Mouse (Mus musculus) T-helper 2 cell (primary cell): ENCODE data around the gene Pitpnm3.
"Not testable (repeated sequence)": the region's sequence is repeated elsewhere in the genome, so short reads cannot be mapped to it uniquely, and the experiment has no call there.

Experiments
- in situ Hi-C: fragments of 300-600 bp; cut with MboI, MseI; formaldehyde crosslinking; loops from one replicate; pipeline ENCODE4 v1.15.1; 2025; ENCODE audit warnings: high pct_unique_total_duplicates

The Pitpnm3 gene

DNA sequence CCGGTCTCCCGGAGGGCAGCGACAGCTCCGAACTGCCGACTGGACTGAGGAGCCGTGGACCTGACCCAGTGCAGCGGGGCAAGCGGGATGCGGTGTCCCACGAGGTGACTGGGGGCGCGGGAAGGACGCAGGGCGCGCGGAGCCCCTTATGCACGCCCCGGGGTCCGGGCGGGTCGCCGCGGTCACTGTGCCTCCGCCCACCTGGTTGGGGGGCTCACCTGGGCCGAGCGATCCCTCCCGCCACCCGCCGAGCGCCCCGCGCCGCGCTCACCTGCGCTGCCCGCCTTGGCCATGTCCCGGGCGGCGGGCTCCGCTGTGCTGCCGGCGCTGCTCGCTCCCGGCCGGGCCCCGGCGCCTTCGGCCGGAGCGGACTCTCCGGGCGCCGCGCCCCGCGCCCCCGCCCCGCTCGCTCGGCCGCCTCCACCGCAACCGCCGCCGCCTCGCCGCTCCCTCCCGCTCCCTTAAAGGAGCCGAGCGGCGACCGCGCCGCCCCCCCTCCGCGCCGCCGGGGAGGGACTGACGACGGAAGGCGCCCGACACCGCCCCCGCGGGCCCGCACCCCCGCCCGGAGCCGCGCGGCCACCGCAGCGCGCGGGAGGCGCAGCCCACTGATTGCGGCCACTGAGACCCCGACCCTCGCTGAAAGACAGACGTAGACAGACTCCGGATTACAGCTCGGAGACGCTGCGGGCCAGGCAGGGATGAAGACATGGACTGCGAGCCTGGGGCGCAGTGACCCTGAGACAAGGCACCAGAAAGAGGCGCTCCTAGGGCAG, at the start of gene Pitpnm3:
Pitpnm3 (minus strand) TSS at position 396 of the 776 bp plus-strand sequence.
- in situ Hi-C loops: no loop called here

DNA sequence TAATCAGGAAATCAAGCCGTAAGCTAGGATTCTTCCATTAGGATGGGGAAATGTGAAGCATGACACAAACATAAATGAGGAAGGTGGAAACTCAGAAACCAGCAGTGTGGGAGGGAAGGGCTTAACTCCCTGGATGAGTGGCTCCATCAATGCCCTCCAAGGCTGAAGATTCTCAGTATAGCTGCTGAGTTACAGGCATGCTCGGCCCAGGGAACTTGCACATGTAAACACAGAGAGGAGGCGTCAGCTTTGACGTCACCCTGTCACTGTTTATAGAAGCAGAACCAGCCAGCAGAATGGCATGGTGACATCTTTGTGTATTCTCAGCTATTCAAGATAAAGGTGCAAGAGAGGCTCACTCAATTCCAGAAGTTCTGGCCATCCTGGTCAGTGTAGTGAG, 48.7 kb upstream of the Pitpnm3 start:
- in situ Hi-C loops: no loop called here

DNA sequence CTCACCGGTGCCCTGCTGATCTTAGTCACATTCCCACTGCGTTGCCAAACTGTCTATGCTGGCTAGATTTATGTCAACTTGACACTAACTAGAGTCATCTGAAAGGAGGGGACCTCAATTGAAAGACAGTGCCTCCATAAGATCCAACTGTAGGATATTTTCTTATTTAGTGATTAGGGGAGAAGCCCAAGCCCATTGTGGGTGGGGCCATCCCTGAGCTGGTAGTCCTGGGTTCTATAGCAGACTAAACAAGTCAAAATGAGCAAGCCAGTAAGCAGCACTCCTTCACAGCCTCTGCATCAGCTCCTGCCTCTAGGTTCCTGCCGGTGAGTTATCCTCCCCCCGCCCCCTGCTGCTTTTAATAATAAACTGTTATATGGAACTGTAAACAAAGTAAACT, 45.6 kb upstream of the Pitpnm3 start:
- in situ Hi-C loops: no loop called here

DNA sequence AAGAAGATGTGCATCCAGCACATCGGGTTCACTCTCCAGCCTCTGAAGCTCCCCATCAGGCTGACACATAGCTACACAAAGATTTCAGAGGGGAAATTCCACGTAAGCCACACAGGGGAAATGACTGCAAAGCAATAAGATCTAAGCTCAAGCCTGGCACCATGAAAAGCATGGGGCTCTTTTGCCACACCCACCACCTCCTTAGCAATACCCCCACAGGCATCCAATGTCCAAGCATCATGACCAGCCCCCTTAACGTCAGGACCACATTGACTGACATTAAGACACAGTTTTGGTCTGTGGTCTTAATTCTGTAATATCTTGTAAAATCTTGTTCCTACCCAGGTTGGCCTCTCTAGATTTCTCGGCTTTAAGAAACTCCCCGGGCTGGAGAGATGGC, 45.0 kb upstream of the Pitpnm3 start:
- in situ Hi-C loops: no loop called here

DNA sequence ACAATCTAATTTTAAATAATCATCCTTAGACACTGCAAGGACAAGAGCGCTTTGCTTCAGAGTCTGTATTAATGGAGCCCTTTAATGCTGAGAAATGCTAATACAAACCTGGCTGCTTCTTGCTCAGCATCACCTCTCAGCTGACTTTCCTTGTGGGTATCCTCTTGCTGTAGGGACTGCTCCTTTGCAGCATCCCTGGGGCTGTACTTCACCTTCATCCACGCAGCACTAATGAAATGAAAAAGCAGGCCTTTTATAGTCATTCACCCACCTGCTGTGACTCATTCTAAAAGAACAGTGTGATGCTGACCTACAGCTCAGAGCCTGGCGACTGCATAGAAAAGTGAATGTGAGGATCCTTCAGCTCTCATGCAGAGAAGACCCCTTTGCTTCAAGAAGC, 41.0 kb upstream of the Pitpnm3 start:
- in situ Hi-C loops: no loop called here

DNA sequence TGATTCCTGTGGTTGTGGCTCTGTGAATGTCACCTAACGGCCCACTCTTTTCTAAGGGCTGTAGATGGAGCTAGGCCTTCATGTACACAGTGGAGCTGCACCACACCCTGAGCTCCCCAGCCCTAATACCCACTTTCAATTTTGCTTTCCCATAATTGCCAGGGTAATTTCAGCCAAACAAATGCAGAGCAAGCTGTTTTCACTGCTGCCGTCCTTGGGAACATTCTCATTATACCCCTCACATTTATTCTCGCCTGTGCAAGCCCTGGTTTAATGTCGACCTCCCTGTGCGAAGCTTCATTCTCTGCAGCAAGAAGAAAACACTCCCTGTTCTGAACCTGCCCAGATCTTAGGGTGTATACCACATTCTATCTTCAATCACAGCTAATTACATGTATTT, 40.4 kb upstream of the Pitpnm3 start:
- in situ Hi-C loops: no loop called here

DNA sequence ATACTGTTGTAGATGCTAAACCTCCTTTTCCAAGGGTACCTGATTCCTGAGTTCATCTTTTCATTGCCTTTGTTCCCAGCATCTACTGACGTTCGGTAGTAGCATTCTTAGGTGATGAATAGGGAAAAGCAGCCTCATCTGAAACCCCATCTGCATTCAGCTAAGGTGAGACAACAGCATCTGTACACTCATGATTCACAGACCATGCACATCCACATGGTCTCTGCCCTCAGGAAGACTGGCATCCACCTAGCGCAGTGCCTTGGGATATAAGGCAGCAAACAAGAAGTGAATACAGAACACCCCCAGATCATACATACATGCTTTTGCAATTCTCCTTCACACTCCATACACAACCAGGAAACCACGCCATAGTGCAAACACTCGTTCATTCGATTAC, 39.1 kb upstream of the Pitpnm3 start:
- in situ Hi-C loops: no loop called here

DNA sequence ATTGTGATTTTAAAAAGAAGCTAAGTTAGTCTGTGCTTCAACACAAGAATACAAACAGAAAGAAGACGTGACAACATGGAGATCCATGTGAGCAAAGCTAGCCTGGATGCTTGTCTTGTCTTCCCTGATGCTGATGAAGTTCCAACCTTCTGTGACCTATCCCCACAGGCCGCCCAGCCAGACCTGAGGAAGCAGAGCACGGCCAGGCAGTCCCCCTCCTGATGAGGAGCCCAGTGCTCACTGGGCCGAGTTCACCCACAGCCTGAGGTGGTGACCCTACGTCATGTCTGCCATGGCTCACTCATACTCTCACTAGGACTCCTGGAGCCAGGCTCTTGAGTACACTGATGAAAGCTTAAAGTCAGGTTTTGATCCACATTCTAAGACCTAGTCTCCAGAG, 37.9 kb upstream of the Pitpnm3 start:
- in situ Hi-C loops: no loop called here

DNA sequence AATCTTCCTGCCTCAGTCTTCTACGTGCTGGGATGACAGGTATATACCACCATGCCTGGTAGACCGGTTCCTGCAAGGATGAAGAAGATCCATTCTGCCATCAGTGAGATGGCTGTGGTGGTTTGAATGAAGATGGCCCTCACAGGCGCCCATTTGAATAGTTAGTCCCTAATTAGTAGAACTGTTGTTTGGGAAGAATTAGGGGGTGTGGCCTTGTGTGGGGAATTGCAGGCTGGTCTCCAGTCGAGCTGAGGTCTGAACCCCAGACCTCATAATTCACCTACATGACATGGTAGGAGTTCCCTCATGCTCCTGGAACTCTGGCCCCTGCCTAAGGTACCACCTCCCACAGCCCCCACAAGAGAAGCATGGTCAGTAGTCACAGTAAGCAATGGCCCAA, 36.3 kb upstream of the Pitpnm3 start:
- in situ Hi-C loops: not testable (repeated sequence)

DNA sequence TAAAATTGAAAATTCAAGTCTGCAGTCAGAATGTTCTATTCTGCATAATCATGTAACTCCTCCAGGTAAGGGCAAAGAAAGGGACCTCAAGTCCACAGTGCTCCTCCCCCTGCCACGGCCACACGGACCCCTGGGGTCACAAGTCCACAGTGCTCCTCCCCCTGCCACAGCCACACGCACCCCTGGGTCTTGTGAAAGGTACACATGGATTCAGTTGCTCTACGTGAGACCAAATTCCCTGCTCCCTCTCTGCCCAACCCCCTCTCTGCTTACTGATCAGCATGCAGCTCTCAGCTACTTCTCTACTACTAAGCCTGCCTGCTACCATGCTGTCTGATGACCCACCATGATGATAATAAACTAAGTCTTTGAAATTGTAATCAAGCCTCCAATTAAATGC, 34.3 kb upstream of the Pitpnm3 start:
- in situ Hi-C loops: no loop called here

DNA sequence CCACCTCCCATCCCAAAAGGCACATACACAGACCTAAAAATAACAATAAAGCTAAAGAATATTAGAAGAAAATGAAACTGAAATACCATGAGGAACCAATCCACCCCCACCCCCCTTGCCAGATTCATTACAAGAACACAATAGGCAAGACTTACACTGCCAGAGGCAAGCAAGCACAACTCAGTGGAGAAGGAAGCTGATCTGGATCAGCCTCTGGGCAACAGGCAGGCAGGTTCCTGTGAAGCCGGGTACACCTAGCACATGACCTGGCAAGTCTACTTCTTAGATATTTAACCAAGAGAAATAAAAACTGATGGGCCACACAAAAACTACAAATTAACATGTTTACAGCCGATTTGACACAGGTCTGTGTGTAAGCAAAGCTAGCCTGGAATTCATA, 27.6 kb upstream of the Pitpnm3 start:
- in situ Hi-C loops: no loop called here

DNA sequence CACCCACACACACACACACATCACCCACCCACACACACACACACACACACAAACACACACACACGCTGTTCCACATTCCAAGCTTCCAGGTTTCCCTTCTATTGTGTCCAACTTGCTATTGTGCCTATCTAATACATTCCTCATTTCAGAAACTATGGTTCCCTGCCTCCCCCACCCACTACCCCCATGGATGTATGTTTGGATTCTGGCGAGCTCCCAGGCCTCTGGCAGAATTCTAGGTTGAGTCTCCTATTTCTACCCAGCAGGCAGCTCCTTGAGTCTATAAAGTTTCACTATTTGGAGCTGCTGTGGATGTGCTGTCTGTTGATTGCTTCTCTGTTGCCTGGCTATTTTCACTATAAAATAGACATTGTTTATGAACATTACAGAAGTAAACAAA, 21.0 kb upstream of the Pitpnm3 start:
- in situ Hi-C loops: no loop called here

DNA sequence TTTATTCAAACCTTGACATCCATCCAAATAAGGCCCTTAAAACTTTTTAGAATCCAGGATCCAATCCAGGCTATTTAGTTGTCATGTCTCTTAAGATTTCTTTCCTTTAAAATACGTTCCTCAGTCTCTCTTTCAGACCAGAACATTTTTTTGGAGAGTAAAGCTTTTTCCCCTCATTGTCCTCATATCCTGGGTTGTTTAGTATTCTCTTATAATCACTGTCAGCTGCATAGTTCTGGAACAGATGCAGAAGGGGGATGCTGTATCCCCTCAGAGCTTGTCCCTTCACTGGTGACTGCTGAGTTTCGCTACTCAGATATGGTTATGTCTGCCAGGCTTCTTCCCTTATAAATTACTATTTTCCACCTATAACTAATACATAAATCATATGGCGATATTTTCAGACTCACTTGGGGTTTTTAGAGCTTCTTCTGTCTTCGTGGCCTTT, 20.4 kb upstream of the Pitpnm3 start:
- in situ Hi-C loops: no loop called here

DNA sequence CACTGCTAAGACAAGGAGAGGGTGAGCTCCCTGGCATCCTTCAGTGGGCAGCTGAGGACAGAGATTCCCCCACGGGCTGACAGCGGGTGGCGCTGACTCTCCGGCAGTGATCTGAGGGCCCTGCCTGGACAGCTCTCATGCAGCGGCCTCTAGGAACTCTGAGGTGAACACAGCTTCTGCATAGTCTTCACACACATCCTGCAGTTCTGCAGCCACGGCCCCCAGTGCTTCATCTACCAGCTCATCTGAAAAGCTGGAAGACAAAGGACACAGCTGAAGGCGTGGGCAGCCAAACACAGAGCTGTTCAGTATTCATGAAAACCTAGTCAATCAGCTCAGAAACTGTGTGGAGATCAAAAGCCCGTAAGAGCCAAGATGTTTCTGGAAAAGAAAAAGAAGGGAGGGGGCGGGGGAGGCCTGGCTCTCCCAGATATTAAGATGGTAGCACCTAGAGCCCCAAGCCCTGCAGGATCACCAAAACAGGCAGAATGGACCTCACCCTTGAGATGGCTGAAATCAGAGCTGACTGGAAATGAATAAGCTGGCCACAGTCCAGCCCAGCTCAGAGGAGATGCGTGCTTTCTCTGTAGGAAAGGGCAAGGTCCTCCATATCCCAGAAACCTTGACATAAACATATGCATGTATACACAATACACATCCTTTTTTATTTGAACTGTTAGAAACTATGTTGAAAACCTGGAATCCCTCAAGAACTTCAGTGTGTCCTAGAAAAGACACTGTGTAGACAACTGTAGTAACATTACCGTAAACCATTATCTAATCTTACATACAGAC, 19.8 kb upstream of the Pitpnm3 start:
- in situ Hi-C loops: no loop called here

DNA sequence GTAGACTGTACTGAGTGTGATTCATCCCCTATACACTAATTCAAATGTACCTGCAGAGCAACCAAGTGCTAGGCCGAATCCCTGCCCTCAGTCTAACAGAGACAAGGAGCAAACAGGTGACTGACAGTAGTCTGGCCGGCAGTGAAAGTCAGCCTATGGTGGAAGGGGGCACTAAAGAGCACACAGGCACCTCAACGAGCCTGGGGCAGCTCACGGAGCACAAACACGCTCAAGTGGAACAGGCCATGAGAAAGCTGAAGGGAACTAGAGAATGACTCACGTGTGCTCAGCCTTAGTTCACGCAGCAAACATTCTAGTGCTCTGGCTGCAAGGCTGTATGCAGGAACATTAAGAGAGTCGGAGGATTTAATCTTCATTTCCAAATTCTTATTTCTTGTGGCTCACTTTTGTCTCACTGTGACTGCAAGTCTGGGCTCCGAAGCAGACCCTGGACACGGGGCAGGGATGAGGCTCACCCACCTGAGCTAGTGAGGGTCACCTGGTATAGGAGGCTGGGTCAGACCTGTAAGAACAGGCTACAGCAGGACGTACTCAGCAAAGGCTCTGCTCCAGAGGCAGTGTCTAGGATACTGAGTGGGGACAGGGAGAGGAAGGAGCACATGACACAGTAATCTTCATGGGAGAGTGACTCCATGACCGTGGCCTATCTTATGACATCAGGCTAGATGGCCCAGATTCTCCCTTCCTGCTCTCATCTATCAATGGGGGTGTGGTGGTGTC, 17.7 kb upstream of the Pitpnm3 start:
- in situ Hi-C loops: no loop called here

DNA sequence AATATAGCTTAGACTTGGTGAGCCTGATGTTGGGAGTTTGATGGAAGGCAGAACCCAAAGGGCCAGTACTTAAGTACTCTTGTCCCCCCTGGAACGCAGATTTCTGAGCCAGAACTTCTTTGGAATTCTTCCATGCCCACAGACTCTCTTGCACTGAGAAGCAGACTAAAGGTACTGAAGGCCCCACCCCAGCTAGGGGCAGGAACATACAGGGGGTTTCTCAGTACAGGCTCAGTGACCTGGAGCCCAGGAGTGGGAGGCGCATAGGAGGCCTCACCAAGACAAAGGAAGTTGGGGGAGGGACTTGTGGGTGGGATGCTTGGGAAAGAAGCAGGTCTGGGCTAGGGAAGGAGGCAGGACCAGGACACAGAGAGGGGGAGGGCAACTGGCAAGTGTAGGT, 15.5 kb upstream of the Pitpnm3 start:
- in situ Hi-C loops: no loop called here

DNA sequence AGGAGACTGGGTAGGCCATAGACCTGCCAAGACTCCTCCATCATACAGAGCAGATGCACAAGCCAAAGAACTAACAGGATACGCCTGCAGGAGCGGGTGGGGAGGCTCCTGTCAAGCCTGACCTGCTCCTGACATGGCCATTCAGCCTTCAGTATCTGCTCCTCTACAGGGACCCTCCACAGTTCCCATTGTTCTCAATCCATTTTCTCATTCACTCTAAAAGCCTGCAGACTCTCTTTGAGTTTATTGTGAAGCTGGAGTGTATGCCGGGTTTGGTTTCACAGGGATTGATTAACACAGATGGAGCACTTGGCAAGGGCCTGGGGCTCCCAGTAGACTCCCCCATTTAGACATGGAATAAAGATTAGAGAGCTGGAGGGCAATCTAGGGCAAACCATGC, 12.3 kb upstream of the Pitpnm3 start:
- in situ Hi-C loops: no loop called here

DNA sequence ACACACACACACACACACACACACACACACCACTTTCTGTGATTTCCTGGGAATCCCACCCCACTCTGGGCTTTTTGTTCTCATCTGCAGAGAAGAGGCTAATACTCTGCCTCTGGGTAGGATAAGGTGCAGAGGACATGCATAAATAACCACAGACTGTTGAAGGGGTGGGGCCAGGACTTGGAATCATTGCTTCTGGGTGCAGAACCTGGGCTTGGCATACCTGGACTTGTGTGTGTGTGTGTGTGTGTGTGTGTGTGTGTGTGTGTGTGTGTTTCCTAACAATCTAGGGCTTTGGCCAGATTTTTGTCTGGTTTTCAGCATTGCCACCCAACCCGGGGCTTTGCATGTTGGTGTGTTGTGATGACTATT, 10.3 kb upstream of the Pitpnm3 start:
- in situ Hi-C loops: no loop called here

DNA sequence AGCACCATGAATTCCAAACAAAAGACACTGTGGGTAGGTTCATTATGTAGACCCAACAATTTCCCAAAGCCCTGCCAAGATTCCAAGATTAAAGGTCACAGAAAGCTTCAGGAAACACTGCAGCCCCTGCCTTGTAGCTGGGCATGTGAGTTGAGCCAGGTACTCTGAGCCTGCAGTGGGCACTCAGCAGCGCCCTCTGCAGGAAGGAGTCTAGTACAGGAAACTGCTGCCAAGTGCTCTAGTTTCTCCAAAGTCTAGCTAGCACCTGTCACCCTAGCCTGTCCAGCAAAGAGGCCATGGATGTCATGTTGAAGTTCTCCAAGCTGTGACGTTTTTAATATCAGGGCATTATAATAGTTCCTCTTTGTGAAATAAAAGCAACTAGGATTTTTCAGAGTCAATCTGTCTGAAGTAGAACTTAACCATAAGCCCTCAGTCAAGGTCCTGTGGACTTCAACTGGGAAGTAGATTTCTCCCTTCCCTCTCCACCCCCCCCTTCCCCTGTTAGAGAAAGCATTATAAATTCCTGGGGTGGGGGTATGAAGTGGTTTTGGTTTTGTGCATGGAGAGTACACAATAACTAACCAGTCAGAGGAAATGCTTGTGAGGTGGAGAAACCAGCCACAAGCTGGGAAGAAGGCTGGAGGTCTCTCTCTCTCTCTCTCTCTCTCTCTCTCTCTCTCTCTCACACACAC, 9.8 kb upstream of the Pitpnm3 start:
- in situ Hi-C loops: no loop called here

DNA sequence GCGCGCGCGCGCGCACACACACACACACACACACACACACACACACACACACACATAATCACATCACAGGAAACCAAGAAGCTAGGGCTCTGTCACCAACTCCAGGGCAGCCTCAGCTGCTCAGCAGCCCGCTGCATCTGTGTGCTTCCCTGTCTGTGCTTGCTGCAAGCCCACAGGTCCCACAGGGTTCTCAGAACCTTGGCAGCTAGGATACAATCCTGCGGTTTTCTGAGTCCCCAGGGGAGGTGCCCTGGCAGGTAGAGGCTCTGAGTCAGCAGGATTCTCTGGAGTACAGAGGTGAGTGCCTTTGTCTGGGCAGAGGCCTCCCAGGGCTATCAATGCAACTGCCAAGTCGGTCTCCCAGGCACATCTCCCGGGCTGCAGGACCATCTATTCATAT, 7.3 kb upstream of the Pitpnm3 start:
- in situ Hi-C loops: no loop called here

DNA sequence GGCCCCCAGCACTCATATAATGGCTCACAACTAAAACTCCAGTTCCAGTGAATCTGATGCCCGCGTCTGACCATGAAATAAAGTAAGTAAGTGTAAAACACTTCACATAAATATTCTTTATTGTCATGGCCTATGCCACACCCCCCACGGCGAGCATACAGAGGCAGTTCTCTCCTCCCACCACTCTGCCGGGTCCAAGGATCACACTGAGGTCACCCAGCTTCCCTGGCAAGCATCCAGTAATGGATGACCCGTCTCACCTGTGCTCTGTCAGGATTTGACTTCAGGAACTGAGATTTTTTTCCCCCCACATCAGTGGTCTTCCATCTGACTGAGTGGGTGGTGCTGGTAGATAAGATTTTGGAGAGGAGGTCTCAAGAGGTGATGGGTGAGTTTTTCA, 4.6 kb upstream of the Pitpnm3 start:
- in situ Hi-C loops: no loop called here
